Mouse (Mus musculus): ENCODE results near the gene Edar.

- TF ChIP-seq CTCF (IDR thresholded peaks at IDR 0.05; ENCODE audit: low read depth) (no peak), EP300 (IDR thresholded peaks at IDR 0.05; ENCODE audit: low read depth) (no peak)
These were observed 33.6 kb upstream of the Edar start for GRCm38 (mm10) chr10:58709021-58709420.

All from liver, embryonic 14.5 days (tissue).